Mouse (Mus musculus) bone marrow, adult 2 months (tissue): ENCODE data around the gene Olfr373.

Experiments
- CTCF ChIP-seq: fragments of 200-500 bp; IDR thresholded peaks from 2 replicates; pipeline ENCODE4 v1.5.1; 2011; ENCODE audit warnings: low read length, control low read depth; ENCODE audit not compliant: control insufficient read depth, insufficient read depth
- POLR2A ChIP-seq: fragments of 200-500 bp; IDR thresholded peaks from 2 replicates; pipeline ENCODE4 v1.6.1; 2011; ENCODE audit warnings: low read depth, mild to moderate bottlenecking, control low read depth, low read length, borderline replicate concordance; ENCODE audit not compliant: control insufficient read depth

- peak; percentile 28; the same call in 1 of the 2 replicates for TF ChIP-seq CTCF
- TF ChIP-seq POLR2A, result no peak; the same call in 1 of the 2 replicates
Observed at GRCm38 (mm10) chr8:72135446-72136301, 52.7 kb downstream of the Olfr373 start.
